ENCODE assay signal across 8 mouse cellular contexts in the genomic region with DNA sequence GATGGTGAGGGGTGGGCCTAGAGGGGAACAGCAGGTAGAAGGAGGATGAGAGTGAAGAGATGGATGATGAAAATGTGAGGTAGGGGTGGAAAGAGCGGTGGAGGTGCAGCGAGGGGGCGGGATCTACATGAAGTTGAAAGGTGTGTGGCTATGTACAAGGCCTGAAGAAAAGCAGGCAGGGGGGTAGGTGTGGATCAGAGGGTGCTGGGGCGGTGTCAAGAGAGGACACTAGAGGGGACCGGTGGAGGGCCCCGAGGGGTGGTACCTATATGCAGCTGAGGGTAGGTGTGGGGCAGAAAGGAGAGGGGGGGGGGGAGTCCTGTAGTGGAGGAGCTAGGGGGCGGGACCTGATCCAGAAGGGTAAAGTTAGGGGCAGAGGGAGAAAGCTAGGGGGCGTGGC. TPM values are rescaled to one million over a fixed set of nuclear protein-coding genes. Genes with fewer than 3 reads are reported as not detected.
DNase-seq lines count a peak whose midpoint lies in the region; ATAC-seq and TF ChIP-seq lines count a peak whose summit lies in the region.

No protein-coding gene starts in this region.

- no peak for TF ChIP-seq POLR2A in lung, adult 2 months (IDR thresholded peaks at IDR 0.05; ENCODE audit: borderline replicate concordance, extremely low read depth, low read depth, low read length)

- H3K27me3 ChIP-seq in lung, postnatal 0 days (replicated peaks; ENCODE audit: insufficient read depth, low read length), result no peaks in the 10 kb centered on the region
- H3K27me3 ChIP-seq in limb, embryonic 11.5 days (ENCODE audit: control insufficient read depth, insufficient read depth, low read length), result no peaks in the 10 kb centered on the region
- H3K27me3 ChIP-seq in stomach, embryonic 14.5 days (ENCODE audit: control insufficient read depth, insufficient read depth, low read length), result no peaks in the 10 kb centered on the region

- peak; percentile 35 for DNase-seq in cerebellum, adult 11 months
- no peak for DNase-seq in cerebellum, adult 9-10 months
- peak; percentile 18 for DNase-seq in lung, postnatal 0 days (ENCODE audit: low spot score)
- DNase-seq in lung, adult 2 months, result no peak
- DNase-seq in limb, embryonic 11.5 days (ENCODE audit: low spot score), result peak; percentile 24
- DNase-seq in layer of hippocampus, postnatal 25 days (ENCODE audit: extremely low spot score in 1 of 2, low spot score in 1 of 2), result no peak
- no peak for DNase-seq in embryo, embryonic 10.5 days (ENCODE audit: low spot score)

- no peaks in the 10 kb centered on the region for H3K9me3 ChIP-seq in lung, postnatal 0 days (ENCODE audit: low read length)
- no peaks in the 10 kb centered on the region for H3K9me3 ChIP-seq in limb, embryonic 11.5 days (ENCODE audit: control insufficient read depth, low read length)
- no peaks in the 10 kb centered on the region for H3K9me3 ChIP-seq in stomach, embryonic 14.5 days (ENCODE audit: control insufficient read depth, low read depth, low read length)

- H3K27ac ChIP-seq in lung, postnatal 0 days (ENCODE audit: low read length), result no peak overlapping the region
- no peak overlapping the region for H3K27ac ChIP-seq in limb, embryonic 11.5 days (replicated peaks; ENCODE audit: low read depth, low read length)
- H3K27ac ChIP-seq in stomach, embryonic 14.5 days (ENCODE audit: low read length), result peak overlapping the region; percentile 92

- H3K4me3 ChIP-seq in lung, postnatal 0 days (ENCODE audit: low read depth, low read length), result 0 out of 2 replicates have a peak overlapping the region, but pooled peaks have one; percentile 97
- no peak overlapping the region for H3K4me3 ChIP-seq in lung, adult 2 months (replicated peaks; ENCODE audit: extremely low read depth, low read depth, low read length)
- H3K4me3 ChIP-seq in limb, embryonic 11.5 days (ENCODE audit: low read depth, low read length), result peak overlapping the region; percentile 60; the same call in 1 of the 2 replicates
- peak overlapping the region; percentile 77 for H3K4me3 ChIP-seq in stomach, embryonic 14.5 days (ENCODE audit: low read depth, low read length)

- no peak for TF ChIP-seq EP300 in lung, postnatal 0 days (IDR thresholded peaks at IDR 0.05)

- H3K9ac ChIP-seq in lung, postnatal 0 days (replicated peaks; ENCODE audit: low read depth), result no peak overlapping the region
- no peak overlapping the region for H3K9ac ChIP-seq in limb, embryonic 11.5 days (ENCODE audit: low read length)
- no peak overlapping the region for H3K9ac ChIP-seq in stomach, embryonic 14.5 days (replicated peaks; ENCODE audit: low read depth, low read length)

- no peaks in the 10 kb centered on the region for H3K36me3 ChIP-seq in lung, postnatal 0 days (ENCODE audit: insufficient read depth, low read length)
- no peaks in the 10 kb centered on the region for H3K36me3 ChIP-seq in limb, embryonic 11.5 days (ENCODE audit: control insufficient read depth, insufficient read depth, low read length)
- no peaks in the 10 kb centered on the region for H3K36me3 ChIP-seq in stomach, embryonic 14.5 days (ENCODE audit: control insufficient read depth, insufficient read depth, low read length)

- peak overlapping the region; percentile 66 for H3K4me2 ChIP-seq in lung, postnatal 0 days (replicated peaks; ENCODE audit: low read depth, low read length)
- peak overlapping the region; percentile 74 for H3K4me2 ChIP-seq in limb, embryonic 11.5 days (ENCODE audit: low read depth, severe bottlenecking)
- peak overlapping the region; percentile 73 for H3K4me2 ChIP-seq in stomach, embryonic 14.5 days (replicated peaks; ENCODE audit: low read depth, low read length)

- TF ChIP-seq CTCF in lung, postnatal 0 days (IDR thresholded peaks at IDR 0.05), result no peak
- no peak for TF ChIP-seq CTCF in lung, adult 2 months (IDR thresholded peaks at IDR 0.05; ENCODE audit: insufficient read depth, low read length)

- peaks cover 7% of the 10 kb centered on the region for H3K4me1 ChIP-seq in lung, postnatal 0 days (ENCODE audit: insufficient read depth, low read depth, low read length)
- peaks cover 24% of the 10 kb centered on the region for H3K4me1 ChIP-seq in lung, adult 2 months (ENCODE audit: control insufficient read depth, insufficient read depth, low read length)
- peaks cover 13% of the 10 kb centered on the region for H3K4me1 ChIP-seq in limb, embryonic 11.5 days (ENCODE audit: control insufficient read depth, insufficient read depth, low read length)
- H3K4me1 ChIP-seq in stomach, embryonic 14.5 days (ENCODE audit: control insufficient read depth, insufficient read depth, low read length), result peaks cover 25% of the 10 kb centered on the region

- no peak for ATAC-seq in lung, postnatal 0 days
- ATAC-seq in limb, embryonic 11.5 days (ENCODE audit: insufficient number of reproducible peaks, low FRiP score, low TSS enrichment, low read depth), result peak; percentile 38
- peak; percentile 44 for ATAC-seq in stomach, embryonic 14.5 days (ENCODE audit: insufficient number of reproducible peaks, insufficient read depth, low FRiP score, low read depth)

- WGBS in lung, postnatal 0 days, result 30% methylated on average over 8 of the region's 8 CpGs
- 37% methylated on average over 8 of the region's 8 CpGs for WGBS in lung, adult 2 months
- WGBS in limb, embryonic 11.5 days, result 24% methylated on average over 8 of the region's 8 CpGs
- WGBS in stomach, embryonic 14.5 days, result 16% methylated on average over 8 of the region's 8 CpGs

RNA-seq across cellular contexts. Expression of a gene that starts 1.2 kb away (rescaled TPM):
- 12.5 and 13.2 TPM in 2 replicates for polyA plus RNA-seq in lung, postnatal 0 days (2015; fragmentation: Nextera tagmentation; extraction: Ambion mirVana)
- polyA plus RNA-seq in lung, adult 2 months (2012; rRNA removed), result 33.5 and 34.1 TPM in 2 replicates
- polyA plus RNA-seq in limb, embryonic 11.5 days (2014; fragmentation: Nextera tagmentation; extraction: Ambion mirVana), result 20.1 and 22.4 TPM in 2 replicates
- polyA plus RNA-seq in stomach, embryonic 14.5 days (2014; fragmentation: Nextera tagmentation; extraction: Ambion mirVana), result 15.6 and 21.7 TPM in 2 replicates
- 10 to 100 TPM; 30.1 to 34.3 TPM for total RNA-seq in layer of hippocampus, postnatal 25 days (2021)

Comparison
In these comparisons a context has a peak if more than half of its experiments do, and no peak if none do; other contexts are left out.
1. DNase-seq: peak in cerebellum, adult 11 months (single experiment), lung, postnatal 0 days (single experiment) and limb, embryonic 11.5 days (single experiment); none in cerebellum, adult 9-10 months (single experiment), lung, adult 2 months (single experiment), layer of hippocampus, postnatal 25 days (0 of 2) and embryo, embryonic 10.5 days (single experiment).
2. Peak in every context shown above with its lines, with median percentiles within 50 percentile points of each other: H3K4me2 ChIP-seq.